8 mouse cellular contexts compared by ENCODE assay signal in the genomic region with DNA sequence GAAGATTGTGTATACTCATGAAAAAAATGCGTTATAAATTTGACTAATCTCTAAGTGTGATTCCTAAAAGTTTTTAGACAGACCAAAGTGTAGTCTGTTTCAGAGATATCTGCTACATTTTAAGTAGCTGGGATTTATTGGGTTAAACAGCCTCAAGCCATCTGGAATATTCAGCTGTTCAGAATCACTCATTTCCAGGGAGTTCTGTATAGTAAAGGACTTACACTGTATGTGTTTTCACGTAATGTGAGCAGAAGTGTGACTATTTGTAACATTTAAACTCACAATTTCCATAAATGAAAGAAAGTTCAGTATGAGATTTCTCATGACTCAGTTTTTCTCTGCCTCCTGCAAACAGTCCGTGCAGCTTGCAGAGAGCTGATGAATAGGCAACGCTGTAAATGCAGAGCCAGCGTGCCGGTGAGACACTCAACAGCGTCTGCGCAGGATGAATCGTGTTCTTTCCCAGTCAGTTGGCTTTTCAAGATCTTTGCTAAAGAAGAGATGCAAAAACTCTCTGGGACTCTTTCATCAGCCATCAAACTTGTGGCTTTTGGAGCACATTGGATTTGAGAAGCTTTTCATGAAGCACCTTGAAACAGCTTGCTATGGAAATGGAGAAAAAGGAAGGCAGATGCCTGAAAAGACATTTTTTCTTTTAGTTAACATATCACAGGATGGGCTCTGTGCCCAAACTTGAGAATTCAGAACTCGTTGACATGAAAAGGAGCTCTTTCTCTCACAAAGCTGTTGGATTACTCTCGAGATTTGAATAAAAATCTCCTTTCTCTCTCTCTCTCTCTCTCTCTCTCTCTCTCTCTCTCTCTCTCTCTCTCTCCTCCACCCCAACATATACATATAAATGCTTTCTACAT.
DNase-seq lines count a peak whose midpoint lies in the region; ATAC-seq lines count a peak whose summit lies in the region.

No protein-coding gene starts in this region.

- H3K27ac ChIP-seq in heart, embryonic 14.5 days (replicated peaks in 1 of 2; ENCODE audit: control insufficient read depth in 1 of 2, insufficient read depth in 1 of 2, low read depth in 2 of 2, low read length in 2 of 2) = peak overlapping the region in 1 of 2 experiments; percentile 26; a peak in 1 of 4 replicates
- H3K27ac ChIP-seq in neural tube, embryonic 13.5 days (replicated peaks) = peak overlapping the region; percentile 20; the same call in 1 of the 2 replicates

- 27% methylated on average over 11 of the region's 11 CpGs for WGBS in heart, embryonic 14.5 days
- 20% methylated on average over 11 of the region's 11 CpGs for WGBS in neural tube, embryonic 13.5 days

- H3K36me3 ChIP-seq in heart, embryonic 14.5 days (ENCODE audit: control insufficient read depth, insufficient read depth, low read length) = no peaks in the 10 kb centered on the region
- no peaks in the 10 kb centered on the region for H3K36me3 ChIP-seq in neural tube, embryonic 13.5 days

- intact Hi-C loops in gastrocnemius, postnatal 14 days (cut with DNase I; ENCODE audit: low total_unique reads) = no loop called here

- H3K9ac ChIP-seq in heart, embryonic 14.5 days (ENCODE audit: low read length) = no peak overlapping the region
- H3K9ac ChIP-seq in neural tube, embryonic 13.5 days = no peak overlapping the region

- peak; percentile 32 to 49 for DNase-seq in cerebellum, postnatal 25 days
- DNase-seq in cerebellum, adult 11-12 months = no peak
- DNase-seq in embryo, embryonic 11 days = peak; percentile 62
- peak; percentile 63 to 72 for DNase-seq in left cerebral cortex, adult 18-20 months (ENCODE audit: low spot score in 2 of 2)
- no peak for DNase-seq in gastrocnemius, postnatal 14 days

- peak overlapping the region; percentile 58 for H3K4me2 ChIP-seq in heart, embryonic 14.5 days (ENCODE audit: low read length)
- H3K4me2 ChIP-seq in neural tube, embryonic 13.5 days = peak overlapping the region; percentile 48

- H3K4me1 ChIP-seq in heart, embryonic 14.5 days (ENCODE audit: control insufficient read depth in 2 of 2, insufficient read depth in 2 of 2, low read length in 2 of 2) = 0 out of 4 replicates have a peak, but pooled peaks cover 0 to 3% of the 10 kb centered on the region in 2 experiments
- H3K4me1 ChIP-seq in neural tube, embryonic 13.5 days (replicated peaks) = peaks cover 12% of the 10 kb centered on the region

- H3K4me3 ChIP-seq in heart, embryonic 14.5 days (ENCODE audit: control insufficient read depth in 1 of 2, insufficient read depth in 1 of 2, low read depth in 1 of 2, low read length in 2 of 2) = peak overlapping the region; percentile 6 to 10; a peak in 2 of 4 replicates
- peak overlapping the region; percentile 12 for H3K4me3 ChIP-seq in neural tube, embryonic 13.5 days

- H3K27me3 ChIP-seq in heart, embryonic 14.5 days (ENCODE audit: control insufficient read depth, insufficient read depth, low read length) = no peaks in the 10 kb centered on the region
- no peaks in the 10 kb centered on the region for H3K27me3 ChIP-seq in neural tube, embryonic 13.5 days

- no peak for ATAC-seq in heart, embryonic 14.5 days (ENCODE audit: insufficient number of reproducible peaks, insufficient read depth, low FRiP score, low read depth)
- peak; percentile 72 for ATAC-seq in neural tube, embryonic 13.5 days (ENCODE audit: low read depth)
- no peak for ATAC-seq in erythroid progenitor cell, adult 5-6 weeks (replicated peaks; ENCODE audit: low FRiP score, poor library complexity, severe bottlenecking)

- H3K9me3 ChIP-seq in heart, embryonic 14.5 days (ENCODE audit: control insufficient read depth, low read length) = no peaks in the 10 kb centered on the region
- no peaks in the 10 kb centered on the region for H3K9me3 ChIP-seq in neural tube, embryonic 13.5 days

Comparison
In these comparisons a context has a peak if more than half of its experiments do, and no peak if none do; other contexts are left out.
1. DNase-seq: peak in cerebellum, postnatal 25 days (2 of 2), embryo, embryonic 11 days (single experiment) and left cerebral cortex, adult 18-20 months (2 of 2); none in cerebellum, adult 11-12 months (single experiment) and gastrocnemius, postnatal 14 days (single experiment).